Mouse (Mus musculus) heart, postnatal 25 days (tissue): Measurements from ENCODE around the gene Rab11fip3. TPM values are rescaled to one million over a fixed set of nuclear protein-coding genes. Genes with fewer than 3 reads are reported as not detected.
"Not testable (repeated sequence)": the region's sequence is repeated elsewhere in the genome, so short reads cannot be mapped to it uniquely, and the experiment has no call there.

ENCODE experiments used
- DNase-seq: peaks from one replicate; pipeline ENCODE4 v3.0.0; 2022; ENCODE audit warnings: low spot score
- intact Hi-C: fragments of 180-260 bp; cut with DNase I; formaldehyde crosslinking; loops from one replicate; pipeline ENCODE4 v1.15.1; 2025
- total RNA-seq, 2 experiments: library from RNA; stranded (reverse); gene quantifications; 2 replicates each; pipeline ENCODE4 v1.2.3; 2021

Gene Rab11fip3
- total RNA-seq, 2 experiments from 2014 or later: 28.0 to 30.2 TPM

- intact Hi-C loops: no loop called here
Observed at GRCm38 (mm10) chr17:26043249-26043636, 26.1 kb downstream of the Rab11fip3 start.

GRCm38 (mm10) chr17:26042599-26043248 is 26.6 kb downstream of the Rab11fip3 start:
- intact Hi-C loops: no loop called here
- DNase-seq: no peak

More at GRCm38 (mm10) chr17:26043249-26043636, 26.1 kb downstream of the Rab11fip3 start:
- peak; percentile 24 for DNase-seq

DNA sequence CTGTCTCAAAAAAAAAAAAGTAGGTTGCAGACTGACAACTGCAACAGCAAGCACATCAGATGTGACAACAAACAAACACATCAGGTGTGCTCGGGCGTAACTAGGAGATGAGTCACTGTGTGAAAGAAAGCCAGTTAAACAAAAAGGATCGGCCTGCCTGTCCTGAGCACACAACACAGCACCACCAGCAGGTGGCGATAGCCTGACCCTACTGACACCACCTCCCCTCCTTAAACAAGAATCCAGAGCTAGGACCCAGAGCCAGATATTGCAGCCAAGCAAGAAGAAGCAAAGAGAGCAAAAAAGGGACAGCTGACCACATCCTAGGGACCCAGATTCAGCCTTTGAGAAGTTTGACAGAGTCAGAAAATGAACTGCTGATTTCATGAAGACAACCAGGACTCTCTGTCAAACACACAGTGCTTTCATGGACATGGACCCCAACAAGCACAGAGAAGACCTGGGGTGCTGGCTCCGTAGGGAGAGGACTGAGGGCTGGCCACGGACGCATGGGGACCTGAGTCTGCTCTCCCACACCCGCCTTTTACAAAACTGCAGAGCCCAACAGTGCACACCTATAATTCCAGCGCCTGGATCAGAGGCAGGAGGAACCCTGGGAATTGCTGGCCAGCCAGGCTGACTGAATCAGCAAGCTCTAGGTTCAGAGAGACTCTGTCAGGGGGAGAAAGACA is 28.1 kb downstream of the Rab11fip3 start:
- DNase-seq: peak; percentile 18
- intact Hi-C loops: loop anchor here (1.0 kb wide), 1 partner anchor 49 kb away; the partner anchor contains the start of gene Decr2

DNA sequence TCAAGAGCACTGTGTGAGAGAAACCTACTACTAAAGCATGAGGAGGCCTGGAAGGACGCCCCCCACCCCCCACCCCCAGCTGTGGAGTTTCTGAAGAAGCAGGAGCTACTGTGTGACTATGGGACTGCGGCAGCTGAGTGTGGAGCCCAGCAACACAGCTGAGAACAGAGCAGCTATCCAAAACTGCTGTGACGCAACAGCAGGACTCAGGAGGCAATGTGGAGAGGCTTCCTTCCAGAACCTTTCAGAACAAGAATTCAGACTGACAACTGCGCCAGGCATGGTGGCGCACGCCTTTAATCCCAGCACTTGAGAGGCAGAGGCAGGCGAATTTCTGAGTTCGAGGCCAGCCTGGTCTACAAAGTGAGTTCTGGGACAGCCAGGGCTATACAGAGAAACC is 28.6 kb downstream of the Rab11fip3 start:
- intact Hi-C loops: loop anchor here (1.0 kb wide), 1 partner anchor 50 kb away; the partner anchor contains the start of gene Decr2
- not testable (repeated sequence) for DNase-seq

DNA sequence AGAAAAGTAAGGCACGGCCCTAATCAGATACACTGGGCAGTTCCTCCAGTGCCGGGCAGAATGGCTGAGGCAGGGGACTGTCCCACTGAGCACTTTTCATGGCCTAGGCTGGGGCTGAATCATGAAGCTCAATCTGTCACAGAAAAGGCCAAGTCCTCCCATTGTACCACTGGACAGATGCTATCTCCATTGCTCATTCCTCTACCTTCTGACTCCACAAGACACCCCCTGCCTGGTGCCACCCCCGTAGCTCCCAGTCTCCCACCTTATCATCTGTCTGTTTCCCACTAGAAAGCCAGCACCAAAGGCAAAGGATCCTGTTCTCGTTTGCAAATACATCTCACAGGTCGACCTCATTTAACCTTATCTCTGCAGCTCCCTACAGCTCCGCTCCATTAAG is 37.3 kb downstream of the Rab11fip3 start:
- intact Hi-C loops: no loop called here
- no peak for DNase-seq

DNA sequence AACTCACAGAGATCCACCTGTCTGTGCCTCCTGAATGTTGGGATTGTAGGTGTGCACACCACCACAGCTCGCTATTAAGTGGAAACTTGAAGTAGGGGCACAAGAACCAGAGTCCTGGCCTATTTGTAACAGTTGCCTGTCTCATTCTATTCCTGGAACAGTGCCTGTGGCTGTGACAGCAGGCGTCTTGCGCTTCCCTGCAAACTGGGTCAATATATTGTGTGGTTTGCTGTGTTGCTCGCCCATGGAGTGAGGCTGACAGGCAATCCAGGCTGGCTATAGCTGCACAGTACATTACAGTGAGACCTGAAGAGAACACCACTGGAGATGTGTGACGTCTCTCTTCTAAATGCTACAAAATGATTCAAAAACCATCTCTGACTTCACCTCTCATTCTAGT is 37.8 kb downstream of the Rab11fip3 start:
- no peak for DNase-seq
- intact Hi-C loops: no loop called here

DNA sequence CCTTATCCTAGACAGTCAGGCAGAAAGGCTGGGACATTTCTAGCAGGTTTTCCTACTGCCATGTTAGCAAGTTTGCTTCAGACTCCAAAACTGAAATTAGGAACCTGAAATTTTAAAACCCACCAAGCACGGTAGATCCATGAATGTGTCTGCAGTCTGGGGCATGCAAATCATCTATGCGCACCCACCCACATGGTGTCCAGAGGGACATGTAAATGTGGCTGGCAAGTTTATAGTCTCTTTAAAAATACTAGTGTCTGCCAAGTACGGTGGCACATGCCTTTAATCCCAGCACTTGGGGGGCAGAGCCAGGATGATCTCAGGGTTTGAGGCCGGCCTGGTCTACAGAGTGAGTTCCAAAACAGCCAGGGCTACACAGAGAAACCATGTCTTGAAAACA is 41.1 kb downstream of the Rab11fip3 start:
- intact Hi-C loops: no loop called here
- DNase-seq: no peak

DNA sequence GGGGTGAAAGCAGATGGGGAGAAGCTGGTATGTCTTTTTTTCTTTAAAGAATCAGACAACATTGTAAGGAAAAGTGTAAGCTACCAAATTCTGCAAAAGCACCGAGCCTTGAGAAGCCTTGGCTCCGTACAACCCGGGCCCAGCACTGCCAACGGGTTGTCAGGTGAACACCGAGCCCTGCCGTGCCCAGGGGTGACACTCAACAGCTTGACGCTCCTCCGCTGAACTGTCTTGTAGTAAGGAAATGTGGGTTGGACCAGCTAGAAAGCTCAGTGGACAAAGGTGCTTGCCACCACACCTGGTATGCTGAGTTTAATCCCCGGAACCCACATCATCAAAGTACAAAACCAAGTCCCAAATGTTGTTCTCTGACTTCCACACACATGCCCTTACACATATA is 44.7 kb downstream of the Rab11fip3 start:
- intact Hi-C loops: no loop called here
- no peak for DNase-seq

DNA sequence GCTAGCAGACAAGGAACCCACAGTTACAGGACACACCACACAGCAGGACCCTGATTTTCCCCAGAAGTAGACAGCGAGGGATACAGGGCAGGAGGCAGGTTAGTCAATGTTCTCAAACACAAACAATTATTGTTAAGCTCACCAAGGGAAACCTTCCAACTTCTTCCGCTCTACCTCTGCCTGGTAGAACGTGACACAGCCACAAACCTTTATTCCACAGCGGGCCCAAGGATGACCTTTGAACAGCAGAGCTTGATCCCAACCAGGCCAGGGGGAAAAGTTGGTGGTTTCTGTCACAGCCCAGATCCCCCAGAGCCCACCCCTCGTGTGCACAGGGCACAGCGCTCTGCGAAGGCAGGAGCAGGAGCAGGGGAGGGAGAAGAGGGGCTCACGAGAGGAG is 45.4 kb downstream of the Rab11fip3 start:
- DNase-seq: no peak
- intact Hi-C loops: no loop called here

DNA sequence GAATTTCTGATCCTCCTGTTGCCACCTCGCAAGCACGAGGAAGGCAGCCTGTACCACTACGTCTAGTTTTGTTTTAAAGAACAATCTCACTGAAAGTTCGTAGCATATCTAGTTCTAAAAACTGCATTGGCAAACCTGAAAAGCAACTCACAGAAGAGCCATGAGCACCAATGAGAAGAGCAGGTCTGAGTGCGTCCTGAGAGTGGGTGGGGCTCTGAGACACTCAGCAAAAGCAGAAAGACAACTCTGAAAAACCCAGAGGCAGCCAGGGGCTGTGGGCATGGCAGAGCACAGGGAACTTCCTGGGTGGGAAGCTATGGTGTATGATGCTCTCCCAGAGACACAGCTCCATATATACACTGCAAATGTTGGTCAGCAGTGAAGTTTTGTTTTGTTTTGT is 46.2 kb downstream of the Rab11fip3 start:
- no peak for DNase-seq
- intact Hi-C loops: no loop called here

DNA sequence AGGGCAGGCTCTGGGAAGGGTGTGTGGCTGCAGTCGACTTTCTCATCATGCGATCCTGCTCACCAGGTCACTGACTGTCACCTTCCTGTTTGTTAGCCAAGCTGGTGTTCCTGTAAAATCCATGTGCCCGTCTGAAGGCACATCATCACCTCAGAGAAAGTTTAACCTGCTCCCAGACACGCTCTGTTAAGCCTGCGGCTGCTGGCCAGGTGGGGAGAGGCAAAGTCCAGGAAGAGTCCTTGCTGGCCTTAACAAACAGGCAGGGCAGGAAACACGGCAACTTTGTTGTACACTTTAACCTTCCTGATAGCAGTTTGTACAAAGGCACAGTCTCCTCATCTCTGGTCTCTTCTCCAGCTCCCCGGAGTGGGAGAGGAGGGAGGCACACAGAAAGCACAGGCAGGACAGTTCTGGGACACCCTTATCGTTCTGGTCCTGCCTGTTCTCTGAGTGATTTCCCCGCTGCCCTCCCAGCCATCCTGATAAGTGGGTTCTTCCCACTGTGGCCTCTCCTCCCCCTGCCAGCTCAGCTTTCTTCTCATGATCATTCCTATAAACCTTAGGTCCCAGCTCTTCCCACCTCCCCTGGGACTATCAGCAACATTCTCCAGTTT is 47.5 kb downstream of the Rab11fip3 start:
- DNase-seq: no peak
- intact Hi-C loops: no loop called here

- intact Hi-C loops: no loop called here
- no peak for DNase-seq
Observed at GRCm38 (mm10) chr17:26020848-26021347, 48.5 kb downstream of the Rab11fip3 start.

- intact Hi-C loops: no loop called here
- no peak for DNase-seq
Observed at GRCm38 (mm10) chr17:26018388-26018787, 51.0 kb downstream of the Rab11fip3 start.

- intact Hi-C loops: no loop called here
- DNase-seq: no peak
Observed at GRCm38 (mm10) chr17:26017949-26018348, 51.4 kb downstream of the Rab11fip3 start.

GRCm38 (mm10) chr17:26017021-26017420 is 52.3 kb downstream of the Rab11fip3 start:
- intact Hi-C loops: no loop called here
- DNase-seq: no peak

DNA sequence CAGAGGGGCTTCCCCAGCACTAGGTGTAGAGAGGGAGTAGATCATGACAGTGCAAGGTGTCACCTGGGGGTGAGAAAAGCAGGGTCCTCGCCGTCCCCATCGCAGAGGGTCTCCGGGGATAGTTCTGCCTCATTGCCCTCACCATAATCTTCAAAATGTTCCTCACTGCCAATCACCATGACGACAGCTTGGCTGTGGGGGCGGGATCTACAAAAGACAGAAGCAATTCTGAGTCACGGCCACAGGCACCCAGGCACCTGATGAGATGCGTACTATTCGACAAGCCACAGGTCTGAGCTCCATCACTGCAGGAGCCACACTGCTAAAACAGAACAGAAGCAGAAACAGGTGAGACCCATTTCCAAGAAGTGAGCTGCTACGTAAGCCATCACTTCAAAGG is 55.6 kb downstream of the Rab11fip3 start:
- no peak for DNase-seq
- intact Hi-C loops: no loop called here

- intact Hi-C loops: loop anchor here (2.0 kb wide), 1 partner anchor 79 kb away; the partner anchor contains the start of gene Decr2
- peak; percentile 54 for DNase-seq
Observed at GRCm38 (mm10) chr17:26011841-26012460, 57.4 kb downstream of the Rab11fip3 start.

DNA sequence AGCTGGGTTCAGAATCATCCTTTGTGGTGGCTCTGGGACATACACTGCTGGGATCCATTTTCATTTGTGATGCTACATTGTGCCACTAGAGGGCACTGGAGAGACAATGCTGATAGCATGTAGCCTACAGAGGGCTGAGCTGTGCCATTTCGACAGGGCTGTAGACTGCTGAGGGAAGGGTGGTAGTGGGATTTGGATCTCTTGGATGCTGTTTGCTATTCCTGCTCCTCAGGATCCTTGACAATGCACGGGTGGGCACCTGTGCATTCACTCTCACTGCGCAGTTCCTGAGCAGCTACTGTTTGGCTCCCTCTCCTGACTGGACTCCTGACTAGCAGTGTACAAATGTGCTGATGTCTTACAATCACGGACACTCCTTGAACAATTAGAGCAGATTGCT is 59.8 kb downstream of the Rab11fip3 start:
- intact Hi-C loops: loop anchor here (1.0 kb wide), 1 partner anchor 115 kb away; no protein-coding TSS in a partner anchor
- no peak for DNase-seq

DNA sequence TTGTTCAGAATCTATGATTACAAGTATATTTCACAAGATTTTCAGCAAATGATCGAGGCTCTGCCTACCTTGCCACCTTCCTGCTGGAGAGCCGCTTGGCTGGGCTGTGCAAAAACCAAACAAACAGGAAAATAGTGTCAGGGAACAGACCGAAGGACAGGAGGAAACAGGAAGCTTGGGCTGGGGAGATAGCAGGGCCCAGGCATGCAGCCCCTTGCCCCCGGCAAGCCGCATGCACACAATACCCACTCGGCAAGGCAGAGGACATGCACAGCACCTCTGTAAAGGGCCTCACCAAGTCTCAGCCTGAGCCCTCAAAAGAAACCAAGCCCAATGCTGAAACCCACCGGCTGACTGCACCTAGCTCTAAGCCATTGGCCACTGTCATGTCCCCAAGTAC is 60.6 kb downstream of the Rab11fip3 start:
- intact Hi-C loops: loop anchor here (1.0 kb wide), 1 partner anchor 114 kb away; no protein-coding TSS in a partner anchor
- no peak for DNase-seq

GRCm38 (mm10) chr17:26008331-26008730 is 61.0 kb downstream of the Rab11fip3 start:
- intact Hi-C loops: no loop called here
- no peak for DNase-seq
